Mouse (Mus musculus): ENCODE results near the gene Ppp1r9a.

Gene Ppp1r9a

DNA sequence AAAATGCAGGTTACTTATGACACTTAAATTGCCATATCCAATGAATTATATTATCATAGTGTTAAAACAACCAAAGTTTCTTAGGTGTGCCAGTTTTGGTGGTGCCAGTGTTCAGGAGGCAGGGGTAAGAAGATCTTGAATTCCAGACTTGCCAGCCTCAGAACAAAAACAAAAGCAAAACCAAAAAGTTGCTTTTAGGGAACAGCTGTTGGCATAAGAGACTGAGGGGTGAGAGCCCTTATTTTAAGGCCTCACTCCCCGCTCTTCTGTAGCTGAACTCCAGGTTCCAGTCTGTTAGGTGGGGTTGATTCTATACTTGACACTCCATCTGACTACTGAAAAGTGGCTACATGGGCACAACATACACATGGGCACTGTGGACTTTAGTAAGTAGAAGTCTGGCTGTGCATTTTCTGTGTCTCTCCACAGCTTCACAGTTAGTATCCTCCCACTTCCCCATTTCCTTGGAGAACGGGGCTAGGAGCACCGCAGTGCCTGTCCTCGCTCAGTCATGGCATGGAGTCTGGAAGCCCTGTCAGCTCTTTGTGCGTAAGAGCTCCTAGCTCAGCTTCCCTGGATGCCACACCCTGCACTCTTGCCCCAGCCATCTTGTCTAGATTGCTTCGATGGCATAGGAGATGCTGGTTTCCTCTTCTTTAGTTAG lies 103.7 kb downstream of the Ppp1r9a start:
- peak; percentile 20 to 21 for DNase-seq (ENCODE audit: low spot score in 2 of 2)

DNA sequence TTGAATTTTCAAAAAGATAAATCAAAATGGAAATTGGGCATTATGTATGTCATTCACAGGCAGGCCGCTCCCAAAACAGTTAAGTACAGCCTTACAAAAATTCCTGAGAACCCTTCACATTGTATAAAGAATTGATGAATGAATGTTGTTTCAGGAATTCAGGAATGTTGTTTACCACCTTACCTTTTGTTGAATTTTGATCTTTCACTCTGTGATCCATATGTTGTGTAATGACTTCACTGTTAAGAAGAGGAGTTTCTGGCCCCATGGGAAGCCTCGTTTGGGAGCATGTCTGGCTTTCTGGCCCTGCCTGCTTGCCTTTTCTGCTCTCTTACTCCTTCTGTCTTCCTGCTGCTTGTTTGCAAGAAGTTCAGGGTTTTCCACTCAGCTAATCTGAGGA lies 105.4 kb downstream of the Ppp1r9a start:
- no peak for DNase-seq (ENCODE audit: low spot score in 2 of 2)

DNA sequence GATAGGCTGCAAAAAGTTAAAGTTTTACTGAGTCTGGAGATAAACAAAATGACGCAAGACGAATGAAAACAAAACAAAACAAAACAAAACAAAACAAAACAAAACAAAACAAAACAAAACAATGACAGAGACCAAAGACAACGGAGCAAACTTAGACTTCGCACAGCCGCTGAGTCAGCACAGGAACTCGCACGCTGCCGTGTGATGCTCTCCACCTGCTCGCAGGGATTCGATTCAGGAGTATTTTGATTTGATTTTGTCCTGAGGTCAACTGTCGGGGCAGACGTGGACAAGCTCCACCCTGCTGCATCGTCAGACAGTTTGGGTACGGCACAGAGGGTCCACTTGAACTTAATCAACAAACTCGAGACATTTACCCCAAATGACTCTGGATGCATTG lies 105.9 kb downstream of the Ppp1r9a start:
- no peak for DNase-seq (ENCODE audit: low spot score in 2 of 2)

DNA sequence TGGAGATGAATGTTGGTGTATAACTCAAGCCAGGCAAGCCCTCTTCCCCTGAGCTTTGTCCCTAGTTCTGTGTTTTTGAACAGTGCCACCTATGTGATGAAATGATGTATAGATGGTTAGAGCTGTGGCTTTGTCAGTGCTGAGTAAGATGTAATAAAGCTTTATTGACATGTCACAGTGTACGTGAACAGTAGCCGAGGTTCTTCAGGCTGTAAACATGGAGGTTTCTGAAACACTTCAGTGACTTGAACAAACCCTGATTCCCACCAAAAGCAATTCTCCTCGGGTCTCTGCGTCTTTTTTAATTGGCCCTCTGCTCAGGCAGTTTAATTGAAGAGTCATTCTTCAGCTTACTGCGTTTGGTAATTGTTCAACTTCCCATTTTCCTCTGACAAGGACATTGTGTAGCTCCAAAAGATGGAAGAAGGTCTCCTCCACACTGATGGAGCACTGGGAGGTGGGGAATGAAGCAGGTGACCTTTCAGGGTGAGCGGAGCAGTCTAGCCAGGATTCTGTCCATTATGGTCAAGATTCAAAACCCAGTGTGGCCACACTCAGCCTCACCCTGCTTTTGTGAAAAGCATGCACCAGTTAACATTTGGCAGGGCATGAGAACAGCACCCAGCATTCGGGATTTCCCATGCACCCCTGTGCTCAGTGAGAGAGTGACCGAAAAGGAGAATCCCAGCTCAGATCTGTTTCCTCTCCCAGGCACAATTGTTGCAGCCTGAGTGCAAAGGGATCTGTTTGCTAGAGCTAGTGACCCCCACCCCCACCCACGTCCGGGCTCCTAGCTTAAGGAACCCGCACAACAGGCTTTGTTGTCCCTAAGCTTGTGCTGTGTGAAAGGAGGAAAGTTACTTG lies 108.1 kb downstream of the Ppp1r9a start:
- no peak for DNase-seq (ENCODE audit: low spot score in 2 of 2)

- no peak for DNase-seq (ENCODE audit: low spot score in 2 of 2)
These were observed 110.1 kb downstream of the Ppp1r9a start for GRCm38 (mm10) chr6:5012794-5013193.

DNA sequence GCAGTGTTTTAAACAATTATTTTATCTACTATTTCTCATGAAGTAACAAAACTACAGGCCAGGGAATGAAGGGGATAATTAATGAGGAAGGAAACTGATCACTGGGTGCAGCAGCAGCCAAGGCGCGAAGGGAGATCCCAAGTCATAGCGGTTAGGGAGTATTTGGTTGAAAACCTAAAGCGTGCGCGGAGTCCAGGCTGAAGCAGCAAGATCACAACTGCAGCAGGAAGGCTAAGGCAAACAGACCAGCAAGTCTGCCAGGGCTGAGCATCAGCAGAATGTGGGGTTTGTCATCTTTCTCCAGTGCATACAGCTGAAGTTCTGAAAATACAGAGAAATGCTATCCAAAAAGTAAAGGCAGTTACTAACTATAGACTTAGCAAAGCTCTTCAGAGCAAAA lies 111.8 kb downstream of the Ppp1r9a start:
- peak in 1 of 2 experiments; percentile 21 for DNase-seq (ENCODE audit: low spot score in 2 of 2)

- no peak for DNase-seq (ENCODE audit: low spot score in 2 of 2)
These were observed 112.5 kb downstream of the Ppp1r9a start for GRCm38 (mm10) chr6:5015173-5015572.

GRCm38 (mm10) chr6:5017945-5018511 lies 115.3 kb downstream of the Ppp1r9a start:
- no peak for DNase-seq (ENCODE audit: low spot score in 2 of 2)

DNA sequence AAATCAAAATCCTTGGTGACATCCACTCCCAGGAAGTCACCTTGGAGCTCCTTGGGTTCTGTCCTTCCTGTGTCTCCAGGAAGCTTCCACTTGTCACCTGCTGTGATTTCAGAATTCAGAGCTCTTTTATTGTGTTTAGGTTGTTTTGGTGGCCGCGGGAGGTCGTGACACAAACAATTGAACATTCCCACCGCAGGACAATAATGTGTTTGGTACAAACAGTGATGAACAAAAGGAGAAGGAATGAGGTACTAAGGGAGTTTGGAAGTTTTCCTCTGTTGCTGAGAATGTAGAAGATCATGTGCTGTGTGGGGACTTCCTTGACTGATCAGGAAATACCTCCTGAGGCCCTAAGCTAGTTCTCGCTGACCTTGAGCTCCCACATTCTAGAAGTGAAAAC lies 116.5 kb downstream of the Ppp1r9a start:
- no peak for DNase-seq (ENCODE audit: low spot score in 2 of 2)

DNA sequence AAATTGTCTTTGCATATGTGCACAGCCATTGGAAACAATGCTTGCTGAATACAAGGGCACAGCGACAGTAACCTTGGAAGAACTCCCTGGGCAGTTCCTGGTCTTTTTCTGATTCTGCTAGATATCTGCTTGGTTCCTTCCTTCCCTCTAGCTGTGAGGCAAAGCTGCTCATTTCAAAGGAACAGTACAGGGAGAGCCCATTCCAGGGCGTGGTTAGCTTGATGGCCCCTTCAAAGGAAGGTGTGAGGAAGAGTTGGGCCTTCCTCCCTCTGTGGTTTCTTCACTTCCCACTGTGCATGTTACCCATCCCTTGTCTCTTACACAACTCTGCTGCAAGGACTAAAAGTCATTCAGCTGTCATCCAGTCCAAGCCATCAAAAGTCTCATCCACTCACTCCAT lies 117.3 kb downstream of the Ppp1r9a start:
- DNase-seq (ENCODE audit: low spot score in 2 of 2), result no peak

- DNase-seq (ENCODE audit: low spot score in 2 of 2), result no peak
These were observed 117.8 kb downstream of the Ppp1r9a start for GRCm38 (mm10) chr6:5020510-5020909.

- DNase-seq (ENCODE audit: low spot score in 2 of 2), result no peak
These were observed 120.0 kb downstream of the Ppp1r9a start for GRCm38 (mm10) chr6:5022677-5023076.

GRCm38 (mm10) chr6:5024893-5025292 lies 122.2 kb downstream of the Ppp1r9a start:
- DNase-seq (ENCODE audit: low spot score in 2 of 2), result no peak

DNA sequence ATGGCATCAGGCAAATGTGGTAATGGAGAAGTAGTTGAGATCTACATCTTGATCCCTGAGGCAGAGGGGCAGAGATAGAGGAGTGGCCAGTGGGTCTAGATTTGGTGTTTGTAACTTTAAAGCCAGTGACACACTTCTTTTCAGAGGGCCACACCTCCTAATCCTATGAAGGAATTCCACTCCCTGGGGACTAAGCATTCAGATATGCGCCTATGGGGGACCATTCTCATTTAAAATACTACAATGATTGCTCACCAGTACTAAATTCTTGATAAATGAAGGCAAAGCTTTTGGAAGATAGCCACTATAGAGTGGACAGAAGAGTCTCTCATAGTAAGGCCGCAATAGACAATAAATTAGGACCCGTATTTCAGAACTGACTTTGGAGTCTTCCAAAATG lies 124.1 kb downstream of the Ppp1r9a start:
- DNase-seq (ENCODE audit: low spot score in 2 of 2), result no peak

DNA sequence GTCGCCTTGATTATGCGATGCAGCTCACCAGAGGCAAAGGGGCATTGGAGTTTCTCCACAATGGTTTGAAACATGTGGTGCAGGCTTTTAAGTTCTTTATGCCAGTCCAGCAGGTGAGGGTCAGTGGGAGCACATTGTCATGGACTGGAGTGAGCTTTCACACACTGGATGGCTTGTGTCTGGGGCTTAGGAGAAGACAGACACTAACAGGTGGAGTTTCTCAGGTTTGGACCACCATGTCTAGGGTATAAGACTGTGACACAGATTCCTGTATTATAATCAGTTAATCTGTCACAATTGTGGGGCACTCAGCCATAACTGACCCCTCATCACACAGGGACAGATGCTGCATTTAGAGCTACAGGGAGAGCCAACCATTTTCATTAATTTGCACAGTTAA lies 124.5 kb downstream of the Ppp1r9a start:
- no peak for DNase-seq (ENCODE audit: low spot score in 2 of 2)

DNA sequence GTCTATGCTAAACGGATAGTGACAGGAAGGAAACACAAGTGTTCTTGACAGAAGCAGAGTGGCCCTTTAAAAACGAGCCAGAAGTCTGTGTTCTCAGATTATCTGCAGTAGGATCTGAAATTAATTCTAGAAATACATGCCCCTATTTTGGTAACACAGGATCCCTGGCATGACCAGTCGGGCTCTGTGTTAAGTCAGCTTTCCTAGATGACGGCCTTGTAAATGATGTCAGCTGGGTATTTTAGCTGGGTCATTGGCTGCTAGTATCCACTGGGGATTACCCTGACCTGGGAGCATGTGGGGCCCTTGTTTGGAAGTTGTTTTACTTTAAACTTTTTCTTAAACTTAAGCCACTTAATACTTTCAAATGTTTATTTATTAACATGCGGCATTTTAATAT lies 125.1 kb downstream of the Ppp1r9a start:
- DNase-seq (ENCODE audit: low spot score in 2 of 2), result no peak

- DNase-seq (ENCODE audit: low spot score in 2 of 2), result no peak
These were observed 126.6 kb downstream of the Ppp1r9a start for GRCm38 (mm10) chr6:5029205-5029927.

GRCm38 (mm10) chr6:5029956-5030355 lies 127.2 kb downstream of the Ppp1r9a start:
- no peak for DNase-seq (ENCODE audit: low spot score in 2 of 2)

- DNase-seq (ENCODE audit: low spot score in 2 of 2), result no peak
These were observed 130.4 kb downstream of the Ppp1r9a start for GRCm38 (mm10) chr6:5032986-5033633.

GRCm38 (mm10) chr6:5037225-5037624 lies 134.5 kb downstream of the Ppp1r9a start:
- DNase-seq (ENCODE audit: low spot score in 2 of 2), result no peak

GRCm38 (mm10) chr6:5038140-5038749 lies 135.5 kb downstream of the Ppp1r9a start:
- no peak for DNase-seq (ENCODE audit: low spot score in 2 of 2)
